Mouse (Mus musculus) myocyte (in vitro differentiated cells): ENCODE data around the gene Kndc1.

Experiments
- CEBPB ChIP-seq: IDR thresholded peaks from 2 replicates; pipeline ENCODE4 v1.6.1; 2011; ENCODE audit warnings: mild to moderate bottlenecking, moderate library complexity; ENCODE audit not compliant: poor library complexity, insufficient read depth, severe bottlenecking
- E2F4 ChIP-seq: IDR thresholded peaks from one replicate; pipeline ENCODE4 v1.6.1; 2011; ENCODE audit warnings: mild to moderate bottlenecking, control low read depth, moderate library complexity; ENCODE audit not compliant: insufficient read depth
- MAX ChIP-seq: IDR thresholded peaks from one replicate; pipeline ENCODE4 v1.6.1; 2011; ENCODE audit warnings: low read depth, mild to moderate bottlenecking, control low read depth
- MYOD1 ChIP-seq, 3 experiments: IDR thresholded peaks; one replicate each; pipeline ENCODE4 v1.6.1; 2011; ENCODE audit warnings: control low read depth in 2 of 3, low read depth in 2 of 3, mild to moderate bottlenecking in 2 of 3, moderate library complexity in 1 of 3; ENCODE audit not compliant: insufficient read length in 2 of 3, control insufficient read depth in 1 of 3
- MYOG ChIP-seq, 3 experiments: IDR thresholded peaks; one replicate each; pipeline ENCODE4 v1.6.1; 2011; ENCODE audit warnings: control low read depth in 2 of 3, low read depth in 2 of 3, mild to moderate bottlenecking in 2 of 3; ENCODE audit not compliant: insufficient read length in 2 of 3, control insufficient read depth in 1 of 3, insufficient read depth in 1 of 3
- POLR2A ChIP-seq: IDR thresholded peaks from one replicate; pipeline ENCODE4 v1.6.1; 2011; ENCODE audit warnings: low read depth, mild to moderate bottlenecking, control low read depth, moderate library complexity; ENCODE audit not compliant: insufficient read length
- POLR2AphosphoS2 ChIP-seq: IDR thresholded peaks from one replicate; pipeline ENCODE4 v1.6.1; 2011; ENCODE audit warnings: low read depth, control low read depth; ENCODE audit not compliant: insufficient read length
- SRF ChIP-seq: IDR thresholded peaks from one replicate; pipeline ENCODE4 v1.6.1; 2011; ENCODE audit warnings: low read depth; ENCODE audit not compliant: control insufficient read depth, insufficient read length
- TCF12 ChIP-seq: IDR thresholded peaks from one replicate; pipeline ENCODE4 v1.6.1; 2011; ENCODE audit warnings: mild to moderate bottlenecking, control low read depth; ENCODE audit not compliant: poor library complexity, insufficient read depth, severe bottlenecking
- TCF3 ChIP-seq: IDR thresholded peaks from one replicate; pipeline ENCODE4 v1.6.1; 2011; ENCODE audit warnings: low read depth, control low read depth; ENCODE audit not compliant: insufficient read length
- USF1 ChIP-seq: IDR thresholded peaks from one replicate; pipeline ENCODE4 v1.6.1; 2011; ENCODE audit warnings: low read depth, mild to moderate bottlenecking, control low read depth, moderate library complexity

GRCm38 (mm10) chr7:139970216-139970919 lies 75.9 kb downstream of the Kndc1 start:
- TF ChIP-seq POLR2A (no peak), E2F4 (no peak), TCF12 (no peak), MYOD1 (IDR thresholded peaks at IDR 0.05; ENCODE audit: control insufficient read depth in 1 of 3, insufficient read length in 2 of 3, low read depth in 2 of 3) (peak in 1 of 3 experiments; percentile 69), TCF3 (no peak), CEBPB (no peak), POLR2AphosphoS2 (no peak), MYOG (IDR thresholded peaks at IDR 0.05; ENCODE audit: control insufficient read depth in 1 of 3, insufficient read depth in 1 of 3, insufficient read length in 2 of 3, low read depth in 2 of 3) (peak in 1 of 3 experiments; percentile 61), USF1 (no peak), MAX (no peak), SRF (no peak)
